Mouse (Mus musculus): Measurements from ENCODE around the gene Itgb4.
"Not testable (repeated sequence)": the region's sequence is repeated elsewhere in the genome, so short reads cannot be mapped to it uniquely, and the experiment has no call there.

Gene Itgb4

GRCm38 (mm10) chr11:116008832-116009375 is 34.4 kb downstream of the Itgb4 start:
- no peak for DNase-seq (ENCODE audit: low spot score in 2 of 2)

- DNase-seq (ENCODE audit: low spot score in 2 of 2): no peak
Measured at GRCm38 (mm10) chr11:116009661-116010060, 35.2 kb downstream of the Itgb4 start.

- no peak for DNase-seq (ENCODE audit: low spot score in 2 of 2)
Measured at GRCm38 (mm10) chr11:116010146-116010545, 35.6 kb downstream of the Itgb4 start.

- no peak for DNase-seq (ENCODE audit: low spot score in 2 of 2)
Measured at GRCm38 (mm10) chr11:116010948-116011347, 36.4 kb downstream of the Itgb4 start.

GRCm38 (mm10) chr11:116011529-116012261 is 37.2 kb downstream of the Itgb4 start:
- DNase-seq (ENCODE audit: low spot score in 2 of 2): no peak

GRCm38 (mm10) chr11:116012262-116012947 is 37.9 kb downstream of the Itgb4 start, which contains the start of gene Galk1:
Gene Galk1 (minus strand): TSS chr11:116012719.
- DNase-seq (ENCODE audit: low spot score in 2 of 2): peak; percentile 87 to 91

GRCm38 (mm10) chr11:116014821-116015220 is 40.3 kb downstream of the Itgb4 start:
- no peak for DNase-seq (ENCODE audit: low spot score in 2 of 2)

GRCm38 (mm10) chr11:116018106-116018505 is 43.6 kb downstream of the Itgb4 start:
- DNase-seq (ENCODE audit: low spot score in 2 of 2): peak in 1 of 2 experiments; percentile 51

GRCm38 (mm10) chr11:116018867-116019266 is 44.4 kb downstream of the Itgb4 start:
- not testable (repeated sequence) for DNase-seq (ENCODE audit: low spot score in 2 of 2)

GRCm38 (mm10) chr11:116019360-116019791 is 44.9 kb downstream of the Itgb4 start:
- DNase-seq (ENCODE audit: low spot score in 2 of 2): no peak

- no peak for DNase-seq (ENCODE audit: low spot score in 2 of 2)
Measured at GRCm38 (mm10) chr11:116019976-116020411, 45.5 kb downstream of the Itgb4 start.

- DNase-seq (ENCODE audit: low spot score in 2 of 2): no peak
Measured at GRCm38 (mm10) chr11:116020519-116020922, 46.0 kb downstream of the Itgb4 start.

GRCm38 (mm10) chr11:116021328-116022220 is 47.1 kb downstream of the Itgb4 start:
- DNase-seq (ENCODE audit: low spot score in 2 of 2): no peak

GRCm38 (mm10) chr11:116022256-116022780 is 47.8 kb downstream of the Itgb4 start:
- DNase-seq (ENCODE audit: low spot score in 2 of 2): no peak

- not testable (repeated sequence) for DNase-seq (ENCODE audit: low spot score in 2 of 2)
Measured at GRCm38 (mm10) chr11:116023074-116023770, 48.7 kb downstream of the Itgb4 start.

- DNase-seq (ENCODE audit: low spot score in 2 of 2): peak; percentile 80 to 95
Measured at GRCm38 (mm10) chr11:116023771-116024355, 49.4 kb downstream of the Itgb4 start.

GRCm38 (mm10) chr11:116024356-116024808 is 49.9 kb downstream of the Itgb4 start:
- DNase-seq (ENCODE audit: low spot score in 2 of 2): peak; percentile 96 to 99

GRCm38 (mm10) chr11:116025056-116025845 is 50.7 kb downstream of the Itgb4 start:
- no peak for DNase-seq (ENCODE audit: low spot score in 2 of 2)

GRCm38 (mm10) chr11:116027756-116028155 is 53.2 kb downstream of the Itgb4 start, which contains the start of gene H3f3b:
Gene H3f3b (minus strand): TSS chr11:116027962.
- DNase-seq (ENCODE audit: low spot score in 2 of 2): no peak

All from spleen, postnatal 4 days (tissue).